Mouse (Mus musculus): ENCODE measurements at regions not wholly inside any gene's neighbourhood (a gene's known extent, or its start where the extent isn't known, plus 50 kb on each side); places are given as distances from the start of the nearest gene placed in this dataset.

- TF ChIP-seq CTCF (IDR thresholded peaks at IDR 0.05; ENCODE audit: extremely low read depth, insufficient read length, insufficient replicate concordance, low read depth, low read length), result no peak
- TF ChIP-seq POLR2A (IDR thresholded peaks at IDR 0.05; ENCODE audit: low read depth, low read length), result no peak
These were observed 595.3 kb downstream of the Epha4 start for GRCm38 (mm10) chr1:76919541-76919940.
